8 mouse cellular contexts compared by ENCODE assay signal in genomic region chr8:121948321-121949145, GRCm38 (mm10). TPM values are rescaled to one million over a fixed set of nuclear protein-coding genes. Genes with fewer than 3 reads are reported as not detected.
A peak's percentile ranks its signal among the peaks of the same experiment; 100 is the strongest.
DNase-seq lines count a peak whose midpoint lies in the region; ATAC-seq and TF ChIP-seq lines count a peak whose summit lies in the region.

No protein-coding gene starts in this region.

- peaks cover 4% of the 10 kb centered on the region; the same call in 1 of the 2 replicates for H3K79me2 ChIP-seq in liver, adult 2 months (ENCODE audit: control insufficient read depth, insufficient read depth, low read length)

- H3K9ac ChIP-seq in liver, adult 2 months (ENCODE audit: low read depth, low read length): peak overlapping the region; percentile 40
- H3K9ac ChIP-seq in hindbrain, embryonic 16.5 days (ENCODE audit: low read depth, low read length): peak overlapping the region; percentile 57
- peak overlapping the region; percentile 42; the same call in 1 of the 2 replicates for H3K9ac ChIP-seq in midbrain, postnatal 0 days (replicated peaks; ENCODE audit: low read length, poor library complexity, severe bottlenecking)

- H3K9me3 ChIP-seq in hindbrain, embryonic 16.5 days (ENCODE audit: control insufficient read depth, low read length): no peaks in the 10 kb centered on the region
- no peaks in the 10 kb centered on the region for H3K9me3 ChIP-seq in midbrain, postnatal 0 days (ENCODE audit: low read length)

- no peaks in the 10 kb centered on the region for H3K36me3 ChIP-seq in liver, adult 2 months (ENCODE audit: control insufficient read depth, insufficient read depth, low read length)
- no peaks in the 10 kb centered on the region for H3K36me3 ChIP-seq in hindbrain, embryonic 16.5 days (ENCODE audit: control insufficient read depth, insufficient read depth, low read length)
- no peaks in the 10 kb centered on the region for H3K36me3 ChIP-seq in midbrain, postnatal 0 days (ENCODE audit: insufficient read depth, low read length)

- peak overlapping the region; percentile 71 for H3K4me2 ChIP-seq in hindbrain, embryonic 16.5 days (ENCODE audit: low read length)
- H3K4me2 ChIP-seq in midbrain, postnatal 0 days (ENCODE audit: low read depth, low read length, poor library complexity, severe bottlenecking): peak overlapping the region; percentile 62

- H3K4me1 ChIP-seq in liver, adult 2 months (ENCODE audit: control insufficient read depth, insufficient read depth, low read length): peaks cover 19% of the 10 kb centered on the region
- H3K4me1 ChIP-seq in cortical plate, adult 2 months (ENCODE audit: control insufficient read depth, insufficient read depth, low read length): peaks cover 3% of the 10 kb centered on the region; the same call in 1 of the 2 replicates
- H3K4me1 ChIP-seq in hindbrain, embryonic 16.5 days (ENCODE audit: control insufficient read depth, insufficient read depth, low read depth, low read length): peaks cover 37% of the 10 kb centered on the region
- peaks cover 6% of the 10 kb centered on the region; the same call in 1 of the 2 replicates for H3K4me1 ChIP-seq in midbrain, postnatal 0 days (ENCODE audit: insufficient read depth, low read length)

- peak overlapping the region; percentile 41 for H3K27ac ChIP-seq in liver, adult 2 months (replicated peaks; ENCODE audit: insufficient read depth, low read depth, low read length)
- H3K27ac ChIP-seq in cortical plate, adult 2 months (ENCODE audit: insufficient read depth, low read length): no peak overlapping the region
- H3K27ac ChIP-seq in hindbrain, embryonic 16.5 days (ENCODE audit: low read depth, low read length): peak overlapping the region; percentile 55; the same call in 1 of the 2 replicates
- H3K27ac ChIP-seq in midbrain, postnatal 0 days (ENCODE audit: low read depth, low read length): peak overlapping the region; percentile 67; the same call in 1 of the 2 replicates

- no peak for TF ChIP-seq CTCF in liver, adult 2 months (IDR thresholded peaks at IDR 0.05; ENCODE audit: low read depth, low read length)
- no peak for TF ChIP-seq CTCF in cortical plate, adult 2 months (IDR thresholded peaks at IDR 0.05; ENCODE audit: extremely low read depth, insufficient read depth, low read length)
- TF ChIP-seq CTCF in midbrain, postnatal 0 days (IDR thresholded peaks at IDR 0.05): no peak

- ATAC-seq in hindbrain, embryonic 16.5 days: no peak
- ATAC-seq in midbrain, postnatal 0 days (ENCODE audit: low FRiP score): no peak
- ATAC-seq in erythroid progenitor cell, adult 5-6 weeks (replicated peaks; ENCODE audit: low FRiP score, poor library complexity, severe bottlenecking): no peak

- DNase-seq in liver, adult 2 months (ENCODE audit: extremely low read depth, low read depth, low spot score): peak; percentile 53
- no peak for DNase-seq in liver
- DNase-seq in midbrain, postnatal 0 days (ENCODE audit: low spot score): no peak
- no peak for DNase-seq in right cerebral cortex, postnatal 4 days
- DNase-seq in left cerebral cortex, adult 8-10 months (ENCODE audit: low spot score in 2 of 2): no peak

- 48% methylated on average over 19 of the region's 19 CpGs for WGBS in liver, adult 2 months
- 59% methylated on average over 19 of the region's 19 CpGs for WGBS in hindbrain, embryonic 16.5 days
- WGBS in midbrain, postnatal 0 days: 58% methylated on average over 19 of the region's 19 CpGs

- no peaks in the 10 kb centered on the region for H3K27me3 ChIP-seq in liver, adult 2 months (ENCODE audit: control insufficient read depth, insufficient read depth, low read length)
- no peaks in the 10 kb centered on the region for H3K27me3 ChIP-seq in hindbrain, embryonic 16.5 days (replicated peaks; ENCODE audit: control insufficient read depth, insufficient read depth, low read length)
- no peaks in the 10 kb centered on the region for H3K27me3 ChIP-seq in midbrain, postnatal 0 days (ENCODE audit: insufficient read depth, low read length)

- no peak overlapping the region for H3K4me3 ChIP-seq in liver, adult 2 months (ENCODE audit: insufficient read depth, low read depth, low read length)
- 0 out of 2 replicates have a peak overlapping the region, but pooled peaks have one; percentile 6 for H3K4me3 ChIP-seq in cortical plate, adult 2 months (ENCODE audit: insufficient read depth, low read length)
- H3K4me3 ChIP-seq in hindbrain, embryonic 16.5 days (ENCODE audit: low read length): peak overlapping the region; percentile 39
- peak overlapping the region; percentile 36; the same call in 1 of the 2 replicates for H3K4me3 ChIP-seq in midbrain, postnatal 0 days (ENCODE audit: low read depth, low read length)

- no peak for TF ChIP-seq POLR2A in liver, adult 2 months (IDR thresholded peaks at IDR 0.05; ENCODE audit: extremely low read depth, insufficient read depth, low read length)
- no peak for TF ChIP-seq POLR2A in cortical plate, adult 2 months (IDR thresholded peaks at IDR 0.05; ENCODE audit: extremely low read depth, insufficient read depth, low read length)

RNA-seq across cellular contexts. Expression of gene Banp, which starts 1.0 kb away (rescaled TPM):
- total RNA-seq in liver, adult 2 months (2014; rRNA removed): 9.8 and 19.7 TPM in 2 replicates
- 24.5 and 38.2 TPM in 2 replicates for polyA plus RNA-seq in liver, adult 2 months (2012; rRNA removed)
- 68.4 and 76.1 TPM in 2 replicates for polyA plus RNA-seq in cortical plate, adult 2 months (2012; rRNA removed)
- 49.9 and 54.9 TPM in 2 replicates for polyA plus RNA-seq in hindbrain, embryonic 16.5 days (2015; fragmentation: Nextera tagmentation; extraction: Ambion mirVana)
- 37.1 and 51.6 TPM in 2 replicates for total RNA-seq in midbrain, postnatal 0 days (2014; rRNA removed)
- polyA plus RNA-seq in midbrain, postnatal 0 days (2015; fragmentation: Nextera tagmentation; extraction: Ambion mirVana): 22.4 and 24.8 TPM in 2 replicates
- 16.3 and 41.1 TPM in 2 replicates for total RNA-seq in erythroid progenitor cell, adult 5-6 weeks (2015; ENCODE audit: low replicate concordance)
- total RNA-seq in erythroid progenitor cell, adult 5-6 weeks (2017; ENCODE audit: low replicate concordance): 42.2 and 94.6 TPM in 2 replicates
- total RNA-seq in left cerebral cortex, adult 8-10 months (2022): 10 to 100 TPM; 26.1 to 35.5 (median 27.9) TPM

RNA-seq across cellular contexts. Expression of gene Car5a, which starts 3.8 kb away (rescaled TPM):
- 90.5 and 92.0 TPM in 2 replicates for total RNA-seq in liver, adult 2 months (2014; rRNA removed)
- polyA plus RNA-seq in liver, adult 2 months (2012; rRNA removed): 203 and 352 TPM in 2 replicates
- polyA plus RNA-seq in cortical plate, adult 2 months (2012; rRNA removed): 0.29 and 0.42 TPM in 2 replicates
- polyA plus RNA-seq in hindbrain, embryonic 16.5 days (2015; fragmentation: Nextera tagmentation; extraction: Ambion mirVana): 0.25 and 0.40 TPM in 2 replicates
- total RNA-seq in midbrain, postnatal 0 days (2014; rRNA removed): 0.19 TPM in 1 of 2 replicates, not detected in the other
- 0.17 and 0.22 TPM in 2 replicates for polyA plus RNA-seq in midbrain, postnatal 0 days (2015; fragmentation: Nextera tagmentation; extraction: Ambion mirVana)
- total RNA-seq in erythroid progenitor cell, adult 5-6 weeks (2015; ENCODE audit: low replicate concordance): not detected in 2 replicates
- total RNA-seq in erythroid progenitor cell, adult 5-6 weeks (2017; ENCODE audit: low replicate concordance): not detected in 2 replicates
- under 1 TPM in 1 of 4 experiments, not detected in 3; 0.53 TPM for total RNA-seq in left cerebral cortex, adult 8-10 months (2022)

RNA-seq across cellular contexts. Expression of gene Slc7a5, which starts 41.0 kb away (rescaled TPM):
- 1.1 and 1.9 TPM in 2 replicates for total RNA-seq in liver, adult 2 months (2014; rRNA removed)
- 2.3 and 4.5 TPM in 2 replicates for polyA plus RNA-seq in liver, adult 2 months (2012; rRNA removed)
- polyA plus RNA-seq in cortical plate, adult 2 months (2012; rRNA removed): 74.1 and 75.6 TPM in 2 replicates
- polyA plus RNA-seq in hindbrain, embryonic 16.5 days (2015; fragmentation: Nextera tagmentation; extraction: Ambion mirVana): 44.9 and 57.8 TPM in 2 replicates
- 111 and 115 TPM in 2 replicates for total RNA-seq in midbrain, postnatal 0 days (2014; rRNA removed)
- 64.5 and 65.2 TPM in 2 replicates for polyA plus RNA-seq in midbrain, postnatal 0 days (2015; fragmentation: Nextera tagmentation; extraction: Ambion mirVana)
- total RNA-seq in erythroid progenitor cell, adult 5-6 weeks (2015; ENCODE audit: low replicate concordance): 204 and 216 TPM in 2 replicates
- total RNA-seq in erythroid progenitor cell, adult 5-6 weeks (2017; ENCODE audit: low replicate concordance): 167 and 189 TPM in 2 replicates
- 10 to 100 TPM; 57.0 to 73.5 (median 61.5) TPM for total RNA-seq in left cerebral cortex, adult 8-10 months (2022)

Comparison
In these comparisons a context has a peak if more than half of its experiments do, and no peak if none do; other contexts are left out.
1. RNA of gene Car5a, which starts 3.8 kb away (total RNA-seq): 90.5 to 92.0 TPM in liver, adult 2 months; 0.53 TPM in left cerebral cortex, adult 8-10 months, 0.19 TPM in midbrain, postnatal 0 days and not detected in erythroid progenitor cell, adult 5-6 weeks; every median in the first group is over 10 times any median in the second.
2. RNA of gene Slc7a5, which starts 41.0 kb away (total RNA-seq): 167 to 216 TPM in erythroid progenitor cell, adult 5-6 weeks, 111 to 115 TPM in midbrain, postnatal 0 days and 57.0 to 73.5 TPM in left cerebral cortex, adult 8-10 months; 1.1 to 1.9 TPM in liver, adult 2 months; every median in the first group is over 10 times any median in the second.
3. Peak in every context shown above with its lines, with median percentiles within 50 percentile points of each other: H3K9ac ChIP-seq.